Mouse (Mus musculus) ovary, adult 2 months (tissue): ENCODE measurements around the gene Adamts2. TPM values are rescaled to one million over a fixed set of nuclear protein-coding genes. Genes with fewer than 3 reads are reported as not detected.

Experiments used
- polyA plus RNA-seq: library from polyadenylated mRNA; depleted of rRNA; stranded (reverse); fragments of >200 nt; gene quantifications from 2 replicates; pipeline ENCODE4 v1.2.3, GENCODE M21; 2012; rRNA removed

The Adamts2 gene
- 126 and 140 TPM in 2 replicates for polyA plus RNA-seq

DNA sequence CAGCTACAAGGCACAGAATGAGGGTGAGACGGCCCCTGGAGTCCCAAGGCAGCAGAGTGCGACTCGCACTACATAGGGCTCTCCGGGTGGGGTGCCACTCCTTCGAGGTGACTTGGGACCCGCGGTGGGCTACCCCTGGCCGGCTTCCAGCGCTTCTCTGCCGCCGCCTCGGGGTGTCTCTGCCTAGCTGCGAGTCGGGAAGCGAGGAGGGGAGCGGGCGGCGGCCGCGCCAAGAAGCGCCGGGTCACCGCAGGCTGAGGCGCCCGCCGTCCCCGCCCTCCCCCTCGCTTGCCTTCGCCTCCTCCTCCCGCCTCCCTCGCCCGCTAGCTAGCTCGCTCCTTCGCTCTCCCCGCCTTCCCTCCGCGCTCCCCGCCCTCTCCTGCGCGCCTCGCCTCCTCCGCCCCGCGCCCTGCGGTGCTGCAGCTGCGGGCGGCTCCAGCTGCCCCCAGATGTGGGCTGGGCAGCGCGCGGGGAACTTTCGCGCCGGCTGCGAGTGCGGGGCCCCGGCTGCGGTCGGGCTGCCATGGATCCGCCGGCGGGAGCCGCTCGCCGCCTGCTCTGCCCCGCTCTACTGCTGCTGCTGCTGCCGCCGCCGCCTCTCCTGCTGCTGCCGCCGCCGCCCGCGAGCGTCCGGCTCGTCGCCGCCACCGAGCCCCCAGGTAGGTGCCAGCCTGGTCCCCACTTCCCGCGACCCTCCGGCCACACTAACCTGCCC is at the start of gene Adamts2:
Gene Adamts2, plus strand, starts transcription at position 444 of the 715 bp plus-strand sequence.

DNA sequence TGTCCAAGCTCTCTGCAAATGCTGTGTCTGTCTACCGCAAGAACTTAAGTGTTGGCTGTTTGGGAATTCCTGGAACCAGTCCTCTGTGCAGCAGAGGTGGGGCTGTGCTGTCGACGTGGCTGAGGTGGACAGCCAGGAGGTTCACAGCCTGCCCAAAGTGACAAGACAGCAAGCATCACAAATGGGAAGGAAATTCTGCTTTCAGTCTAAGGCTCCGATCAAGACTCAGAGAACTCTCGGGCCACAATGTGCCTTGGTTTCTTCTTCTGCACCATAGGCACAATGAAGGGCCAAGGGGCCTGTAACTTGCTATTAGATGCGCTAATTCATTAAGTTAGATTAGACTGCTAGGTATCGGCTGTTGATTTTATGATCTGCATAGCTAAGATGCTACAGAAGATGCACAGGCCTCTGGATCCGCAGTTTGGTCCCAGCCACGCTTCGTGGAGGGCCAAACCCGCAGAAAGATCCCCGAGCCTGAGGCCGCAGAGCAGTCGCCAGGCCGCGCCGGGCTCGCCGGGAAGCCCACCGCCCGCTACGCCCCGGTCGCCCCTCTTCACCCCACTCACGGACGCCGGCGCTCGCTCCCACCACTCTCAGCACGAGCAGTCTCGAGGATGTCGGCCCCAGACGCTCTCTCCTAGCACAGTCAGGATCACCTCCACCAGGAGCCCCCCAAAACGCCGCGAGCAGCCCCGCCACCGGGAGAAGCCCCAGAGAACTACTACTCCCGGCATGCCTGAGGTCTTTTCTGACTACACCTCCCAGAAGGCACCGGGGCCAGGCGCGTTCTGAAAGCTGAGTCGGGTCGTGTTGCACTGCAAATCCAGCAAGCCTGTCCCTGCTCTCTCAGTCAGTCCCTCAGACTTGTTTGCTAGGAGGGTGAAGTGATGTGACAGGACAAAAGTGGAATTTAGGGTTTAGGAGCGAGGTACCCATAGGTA is 225.4 kb downstream of the Adamts2 start, which contains the start of gene Zfp354c:
Gene Zfp354c, minus strand, starts transcription at position 715 of the 944 bp plus-strand sequence.

DNA sequence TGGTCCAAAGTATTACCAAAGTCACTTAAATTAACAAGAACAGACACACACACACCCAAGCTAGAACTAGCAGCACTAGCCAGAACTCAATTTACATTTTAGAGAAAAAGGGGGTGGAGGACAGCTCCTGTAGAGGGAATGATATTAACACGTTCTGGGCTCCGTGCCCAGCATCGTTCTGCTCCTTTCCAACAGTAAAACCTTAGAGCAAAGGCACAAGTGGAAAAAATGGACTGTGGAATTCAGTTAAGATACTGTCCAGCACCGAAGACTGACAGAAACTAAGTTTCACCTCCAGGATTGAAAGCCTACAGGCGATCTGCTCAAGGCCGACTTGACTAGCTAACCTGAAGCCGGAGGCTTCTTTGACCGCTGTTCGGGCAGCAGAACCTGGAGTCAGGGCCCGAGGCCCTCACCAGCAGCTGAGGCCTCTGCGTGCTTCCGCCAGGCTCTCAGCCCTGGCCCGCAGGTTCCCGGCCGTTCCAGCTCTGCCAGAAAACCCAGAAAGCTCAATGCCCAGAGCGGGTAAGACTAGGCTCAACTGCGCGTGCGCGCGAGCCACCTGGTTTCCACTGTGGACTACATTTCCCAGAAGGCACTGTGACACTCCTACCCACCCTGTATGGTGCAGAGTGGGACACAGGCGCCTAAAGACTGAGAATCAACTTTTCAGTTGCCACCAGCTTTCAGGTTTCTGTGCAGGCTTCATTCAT is 239.3 kb downstream of the Adamts2 start, which contains the start of gene Zfp879:
Gene Zfp879, minus strand, starts transcription at position 530 of the 713 bp plus-strand sequence.

DNA sequence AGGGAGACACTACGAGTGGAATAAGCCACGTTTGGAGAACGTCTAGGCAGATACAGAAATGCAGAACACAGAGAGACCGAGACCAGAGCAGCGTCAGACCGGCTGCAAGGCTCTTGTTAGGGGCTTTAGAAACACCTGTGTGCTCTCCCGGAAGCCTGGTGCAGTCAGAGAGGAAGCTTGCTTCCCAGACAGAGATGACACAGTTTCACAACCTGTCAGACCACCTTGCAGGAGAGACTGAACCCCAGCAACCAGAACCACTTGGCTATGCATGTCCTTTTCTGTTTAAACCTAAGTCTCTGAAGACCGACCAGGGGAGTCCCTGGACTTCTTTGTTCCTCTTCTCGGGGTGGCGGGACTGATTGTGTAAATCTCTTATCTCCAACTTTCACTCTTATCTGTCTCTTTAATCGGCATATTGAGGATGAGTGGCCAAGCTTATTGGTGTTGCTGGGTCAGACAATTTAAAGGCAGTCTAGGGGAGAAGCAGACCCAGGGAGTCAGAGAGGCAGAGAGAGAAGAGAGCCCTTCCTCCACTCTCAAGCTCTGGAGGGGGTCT is 248.4 kb downstream of the Adamts2 start, which contains the start of gene Grm6:
Gene Grm6, plus strand, starts transcription at position 509 of the 559 bp plus-strand sequence.

Other genes starting within 250 kb of the Adamts2 start
- gene Cby3, start 247.6 kb upstream of the Adamts2 start, polyA plus RNA-seq, result 0.34 and 0.38 TPM in 2 replicates
- gene Hnrnph1, start 225.1 kb upstream of the Adamts2 start, polyA plus RNA-seq, result 29.4 and 37.0 TPM in 2 replicates
- gene Rufy1, start 171.0 kb upstream of the Adamts2 start, polyA plus RNA-seq, result 20.6 and 22.4 TPM in 2 replicates
- 2.5 and 3.9 TPM in 2 replicates for gene Zfp354c, start 225.6 kb downstream of the Adamts2 start, polyA plus RNA-seq
- 0.33 and 0.41 TPM in 2 replicates for gene Zfp879, start 239.5 kb downstream of the Adamts2 start, polyA plus RNA-seq
- gene Grm6, start 248.6 kb downstream of the Adamts2 start, polyA plus RNA-seq, result 0.10 TPM in 1 of 2 replicates, not detected in the other